In genomic region chr12:98210495-98210894, GRCm38 (mm10) we compare ENCODE assay signal across 25 mouse cellular contexts. TPM values are rescaled to one million over a fixed set of nuclear protein-coding genes. Genes with fewer than 3 reads are reported as not detected.
DNase-seq lines count a peak whose midpoint lies in the region; ATAC-seq and TF ChIP-seq lines count a peak whose summit lies in the region.
"Had no signal": no experiment of that assay in that cellular context is flagged by ENCODE, and none has a peak within 500 bp of the region (broad histone marks: within the 10 kb centered on the region; RNA-seq: fewer than 3 reads in every experiment).

No protein-coding gene starts in this region.

- H3K4me2 ChIP-seq in midbrain, embryonic 11.5 days, result no peak overlapping the region
- H3K4me2 ChIP-seq in midbrain, postnatal 0 days (ENCODE audit: low read depth, low read length, poor library complexity, severe bottlenecking), result no peak overlapping the region
- H3K4me2 ChIP-seq: embryonic facial prominence, embryonic 13.5 days; embryonic facial prominence, embryonic 15.5 days; forebrain, embryonic 13.5 days; forebrain, embryonic 15.5 days had no signal

- no peak for TF ChIP-seq CTCF in midbrain, postnatal 0 days (IDR thresholded peaks at IDR 0.05)

- H3K4me3 ChIP-seq in midbrain, embryonic 11.5 days (ENCODE audit: low read depth, low read length), result no peak overlapping the region
- H3K4me3 ChIP-seq in midbrain, postnatal 0 days (ENCODE audit: low read depth, low read length), result no peak overlapping the region
- H3K4me3 ChIP-seq: embryonic facial prominence, embryonic 13.5 days; embryonic facial prominence, embryonic 15.5 days; erythroblast, embryonic 14.5 days; forebrain, embryonic 10.5 days; forebrain, embryonic 13.5 days; forebrain, embryonic 15.5 days had no signal

- H3K27ac ChIP-seq in midbrain, embryonic 11.5 days (ENCODE audit: low read depth, low read length), result no peak overlapping the region
- H3K27ac ChIP-seq in midbrain, postnatal 0 days (ENCODE audit: low read depth, low read length), result no peak overlapping the region
- H3K27ac ChIP-seq: embryonic facial prominence, embryonic 13.5 days; embryonic facial prominence, embryonic 15.5 days; forebrain, embryonic 10.5 days; forebrain, embryonic 13.5 days; forebrain, embryonic 15.5 days had no signal

- no peaks in the 10 kb centered on the region for H3K27me3 ChIP-seq in midbrain, embryonic 11.5 days (ENCODE audit: control insufficient read depth, insufficient read depth, low read length)
- H3K27me3 ChIP-seq in midbrain, postnatal 0 days (ENCODE audit: insufficient read depth, low read length), result no peaks in the 10 kb centered on the region
- H3K27me3 ChIP-seq: embryonic facial prominence, embryonic 13.5 days; embryonic facial prominence, embryonic 15.5 days; forebrain, embryonic 13.5 days; forebrain, embryonic 15.5 days had no signal

- H3K9ac ChIP-seq in midbrain, embryonic 11.5 days (ENCODE audit: low read length), result no peak overlapping the region
- H3K9ac ChIP-seq in midbrain, postnatal 0 days (replicated peaks; ENCODE audit: low read length, poor library complexity, severe bottlenecking), result no peak overlapping the region
- H3K9ac ChIP-seq: embryonic facial prominence, embryonic 13.5 days; embryonic facial prominence, embryonic 15.5 days; forebrain, embryonic 13.5 days; forebrain, embryonic 15.5 days; forebrain, postnatal 0 days had no signal

- no peaks in the 10 kb centered on the region for H3K9me3 ChIP-seq in midbrain, embryonic 11.5 days (ENCODE audit: control insufficient read depth, low read length)
- no peaks in the 10 kb centered on the region for H3K9me3 ChIP-seq in midbrain, postnatal 0 days (ENCODE audit: low read length)
- H3K9me3 ChIP-seq: embryonic facial prominence, embryonic 13.5 days; embryonic facial prominence, embryonic 15.5 days; forebrain, embryonic 10.5 days; forebrain, embryonic 13.5 days; forebrain, embryonic 15.5 days had no signal

- no peaks in the 10 kb centered on the region for H3K4me1 ChIP-seq in midbrain, embryonic 11.5 days (ENCODE audit: control insufficient read depth, insufficient read depth, low read length)
- no peaks in the 10 kb centered on the region for H3K4me1 ChIP-seq in midbrain, postnatal 0 days (ENCODE audit: insufficient read depth, low read length)
- H3K4me1 ChIP-seq: embryonic facial prominence, embryonic 13.5 days; embryonic facial prominence, embryonic 15.5 days; forebrain, embryonic 13.5 days; forebrain, embryonic 15.5 days had no signal

- no peak for ATAC-seq in midbrain, embryonic 11.5 days (ENCODE audit: low FRiP score)
- no peak for ATAC-seq in midbrain, postnatal 0 days (ENCODE audit: low FRiP score)
- ATAC-seq in granulocyte monocyte progenitor cell, adult 5-6 weeks (replicated peaks; ENCODE audit: poor library complexity, severe bottlenecking), result peak; percentile 68
- ATAC-seq in megakaryocyte progenitor cell, adult 5-6 weeks (replicated peaks; ENCODE audit: poor library complexity), result peak; percentile 73
- ATAC-seq: forebrain, embryonic 13.5 days; forebrain, embryonic 15.5 days; forebrain, postnatal 0 days had no signal

- 91% methylated on average over 6 of the region's 6 CpGs for WGBS in midbrain, embryonic 11.5 days
- 90% methylated on average over 6 of the region's 6 CpGs for WGBS in midbrain, postnatal 0 days

- H3K36me3 ChIP-seq in midbrain, embryonic 11.5 days (ENCODE audit: control insufficient read depth, insufficient read depth, low read length), result no peaks in the 10 kb centered on the region
- H3K36me3 ChIP-seq in midbrain, postnatal 0 days (ENCODE audit: insufficient read depth, low read length), result peaks cover 9% of the 10 kb centered on the region
- H3K36me3 ChIP-seq: embryonic facial prominence, embryonic 15.5 days; forebrain, embryonic 15.5 days had no signal

- peak; percentile 21 for DNase-seq in midbrain, embryonic 11.5 days (ENCODE audit: low spot score, missing footprints)
- DNase-seq in midbrain, postnatal 0 days (ENCODE audit: low spot score), result no peak
- DNase-seq in layer of hippocampus, adult 11-12 months (ENCODE audit: low spot score), result no peak
- DNase-seq in right cerebral cortex, postnatal 4 days, result no peak
- DNase-seq: adrenal gland, adult 2 months; adrenal gland, postnatal 10 days; adrenal gland, postnatal 25 days; cerebellum, adult 11 months; cerebellum, adult 18-20 months; cerebellum, adult 8-10 months; cerebellum, adult 9-11 months; cerebellum, postnatal 14 days; cerebellum, postnatal 36 days; embryo, embryonic 11 days; forebrain, postnatal 0 days had no signal

RNA-seq across cellular contexts. Expression of gene Galc, which starts 48.8 kb away (rescaled TPM):
- polyA plus RNA-seq in midbrain, embryonic 11.5 days (2014; fragmentation: Nextera tagmentation; extraction: Ambion mirVana), result 14.3 and 14.7 TPM in 2 replicates
- total RNA-seq in midbrain, postnatal 0 days (2014; rRNA removed), result 11.1 and 18.1 TPM in 2 replicates
- polyA plus RNA-seq in midbrain, postnatal 0 days (2015; fragmentation: Nextera tagmentation; extraction: Ambion mirVana), result 10.7 and 11.7 TPM in 2 replicates
- total RNA-seq in granulocyte monocyte progenitor cell, adult 5-6 weeks (2014; fragmentation: Nextera tagmentation), result 12.8 and 13.5 TPM in 2 replicates
- 7.0 and 10.4 TPM in 2 replicates for total RNA-seq in granulocyte monocyte progenitor cell, adult 5-6 weeks (2017)
- 16.6 and 20.1 TPM in 2 replicates for total RNA-seq in megakaryocyte progenitor cell, adult 5-6 weeks (2015)
- total RNA-seq in megakaryocyte progenitor cell, adult 5-6 weeks (2017), result 6.0 and 9.9 TPM in 2 replicates
- total RNA-seq: MEL had no signal
- polyA plus RNA-seq: erythroblast, embryonic 14.5 days had no signal

RNA-seq across cellular contexts. Expression of gene Gpr65, which starts 57.9 kb away (rescaled TPM):
- polyA plus RNA-seq in midbrain, embryonic 11.5 days (2014; fragmentation: Nextera tagmentation; extraction: Ambion mirVana), result 0.57 and 0.82 TPM in 2 replicates
- total RNA-seq in midbrain, postnatal 0 days (2014; rRNA removed), result 0.66 and 1.3 TPM in 2 replicates
- polyA plus RNA-seq in midbrain, postnatal 0 days (2015; fragmentation: Nextera tagmentation; extraction: Ambion mirVana), result 0.16 and 0.28 TPM in 2 replicates
- total RNA-seq in granulocyte monocyte progenitor cell, adult 5-6 weeks (2014; fragmentation: Nextera tagmentation), result 21.4 and 39.2 TPM in 2 replicates
- 38.9 and 44.3 TPM in 2 replicates for total RNA-seq in granulocyte monocyte progenitor cell, adult 5-6 weeks (2017)
- 35.7 and 36.4 TPM in 2 replicates for total RNA-seq in megakaryocyte progenitor cell, adult 5-6 weeks (2015)
- total RNA-seq in megakaryocyte progenitor cell, adult 5-6 weeks (2017), result 42.2 and 42.5 TPM in 2 replicates
- total RNA-seq: MEL had no signal
- polyA plus RNA-seq: C2C12; erythroblast, embryonic 14.5 days had no signal

Comparison
In these comparisons a context has a peak if more than half of its experiments do, and no peak if none do; other contexts are left out.
1. ATAC-seq: peak in granulocyte monocyte progenitor cell, adult 5-6 weeks (single experiment) and megakaryocyte progenitor cell, adult 5-6 weeks (single experiment); none in midbrain, embryonic 11.5 days (single experiment) and midbrain, postnatal 0 days (single experiment).